Mouse (Mus musculus): ENCODE data around the gene Ttll1. TPM values are rescaled to one million over a fixed set of nuclear protein-coding genes. Genes with fewer than 3 reads are reported as not detected.
"Not testable (repeated sequence)": the region's sequence is repeated elsewhere in the genome, so short reads cannot be mapped to it uniquely, and the experiment has no call there.

The Ttll1 gene
- polyA plus RNA-seq, 1 experiment from 2014 or later = 6.0 TPM

DNA sequence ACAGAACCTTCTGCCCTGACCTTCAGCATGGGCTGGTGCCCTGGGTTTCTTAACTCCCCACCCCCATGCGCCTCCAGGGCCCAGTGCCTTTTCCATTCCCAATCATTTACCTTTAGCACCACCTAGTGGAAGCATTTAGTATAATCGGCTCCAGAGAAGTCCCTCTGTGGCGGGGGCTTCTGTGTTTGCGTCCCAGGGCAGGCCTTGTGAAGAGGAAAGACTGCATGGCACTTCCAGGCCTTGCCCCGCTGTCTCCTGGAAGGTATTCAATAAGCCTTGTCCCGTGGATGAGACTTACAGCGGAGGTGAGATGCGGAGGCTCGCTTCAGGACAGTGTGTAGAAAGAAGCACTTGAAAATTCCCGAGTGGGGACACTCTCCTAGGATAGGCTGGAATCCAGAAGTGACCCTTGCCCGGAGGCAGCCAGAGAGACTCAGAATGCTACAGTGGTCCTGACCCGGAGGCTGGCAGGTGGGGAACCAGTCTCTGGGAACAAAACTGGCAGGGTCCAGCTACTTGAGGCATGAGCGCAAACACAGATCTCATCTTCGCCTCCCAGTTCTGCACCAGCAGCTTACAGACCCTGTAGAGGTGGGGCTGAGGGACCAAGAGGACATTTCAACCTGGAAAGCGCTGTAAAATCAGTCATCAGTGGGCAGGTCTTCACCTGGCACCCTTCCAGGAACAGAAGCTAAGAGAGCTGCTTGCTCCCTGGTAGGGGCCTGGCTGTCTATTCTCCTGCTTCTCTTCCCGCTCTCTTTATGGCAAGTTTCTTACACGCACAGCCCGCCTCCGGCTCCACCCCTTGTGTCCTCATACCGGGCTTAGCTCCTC lies 7.7 kb upstream of the Ttll1 start:
- H3K4me2 ChIP-seq (replicated peaks; ENCODE audit: low read depth) = peak overlapping the region; percentile 51; the same call in 1 of the 2 replicates
- WGBS = 26% methylated on average over 20 of the region's 20 CpGs
- H3K9me3 ChIP-seq (ENCODE audit: control insufficient read depth) = no peaks in the 10 kb centered on the region
- TF ChIP-seq CTCF (IDR thresholded peaks at IDR 0.05; ENCODE audit: low read depth) = peak; percentile 88
- H3K9ac ChIP-seq (ENCODE audit: low read depth, low read length) = no peak overlapping the region
- peak; percentile 41; the same call in 1 of the 2 replicates for ATAC-seq
- H3K36me3 ChIP-seq (ENCODE audit: control insufficient read depth, insufficient read depth) = no peaks in the 10 kb centered on the region
- H3K4me3 ChIP-seq (ENCODE audit: low read depth, low read length) = peak overlapping the region; percentile 7; the same call in 1 of the 2 replicates
- H3K4me1 ChIP-seq (replicated peaks; ENCODE audit: control insufficient read depth, insufficient read depth, low read length) = no peaks in the 10 kb centered on the region
- no peak overlapping the region for H3K27ac ChIP-seq (ENCODE audit: low read depth, low read length)
- no peaks in the 10 kb centered on the region for H3K27me3 ChIP-seq (replicated peaks; ENCODE audit: control insufficient read depth, insufficient read depth, low read length)

DNA sequence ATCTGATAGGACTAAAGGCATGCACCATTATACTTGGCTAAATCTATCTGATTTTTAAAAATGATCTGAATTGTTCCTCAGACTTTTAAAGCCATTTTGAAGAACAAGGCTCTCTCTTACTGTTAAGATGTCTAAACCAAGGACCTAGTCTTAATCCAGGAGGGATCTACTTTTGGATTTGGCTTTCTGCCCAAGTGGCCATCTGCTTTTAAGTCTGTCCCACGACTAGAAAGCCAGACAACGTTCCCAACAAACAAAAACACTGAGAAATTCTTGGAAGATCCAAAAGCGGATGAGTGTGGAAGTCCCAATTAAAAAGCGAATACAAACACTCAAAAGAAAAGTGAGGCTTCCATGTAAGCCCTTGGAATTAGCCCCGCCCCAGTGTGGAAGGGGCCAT lies 4.3 kb upstream of the Ttll1 start:
- ATAC-seq = no peak
- Histone ChIP-seq H3K9ac (ENCODE audit: low read depth, low read length) (no peak overlapping the region), H3K9me3 (ENCODE audit: control insufficient read depth) (no peaks in the 10 kb centered on the region), H3K27ac (ENCODE audit: low read depth, low read length) (no peak overlapping the region), H3K27me3 (replicated peaks; ENCODE audit: control insufficient read depth, insufficient read depth, low read length) (no peaks in the 10 kb centered on the region), H3K36me3 (ENCODE audit: control insufficient read depth, insufficient read depth) (no peaks in the 10 kb centered on the region), H3K4me3 (ENCODE audit: low read depth, low read length) (no peak overlapping the region), H3K4me2 (replicated peaks; ENCODE audit: low read depth) (no peak overlapping the region), H3K4me1 (replicated peaks; ENCODE audit: control insufficient read depth, insufficient read depth, low read length) (0 out of 2 replicates have a peak, but pooled peaks cover 5% of the 10 kb centered on the region)
- 60% methylated on average over 5 of the region's 5 CpGs for WGBS
- TF ChIP-seq CTCF (IDR thresholded peaks at IDR 0.05; ENCODE audit: low read depth) = no peak

DNA sequence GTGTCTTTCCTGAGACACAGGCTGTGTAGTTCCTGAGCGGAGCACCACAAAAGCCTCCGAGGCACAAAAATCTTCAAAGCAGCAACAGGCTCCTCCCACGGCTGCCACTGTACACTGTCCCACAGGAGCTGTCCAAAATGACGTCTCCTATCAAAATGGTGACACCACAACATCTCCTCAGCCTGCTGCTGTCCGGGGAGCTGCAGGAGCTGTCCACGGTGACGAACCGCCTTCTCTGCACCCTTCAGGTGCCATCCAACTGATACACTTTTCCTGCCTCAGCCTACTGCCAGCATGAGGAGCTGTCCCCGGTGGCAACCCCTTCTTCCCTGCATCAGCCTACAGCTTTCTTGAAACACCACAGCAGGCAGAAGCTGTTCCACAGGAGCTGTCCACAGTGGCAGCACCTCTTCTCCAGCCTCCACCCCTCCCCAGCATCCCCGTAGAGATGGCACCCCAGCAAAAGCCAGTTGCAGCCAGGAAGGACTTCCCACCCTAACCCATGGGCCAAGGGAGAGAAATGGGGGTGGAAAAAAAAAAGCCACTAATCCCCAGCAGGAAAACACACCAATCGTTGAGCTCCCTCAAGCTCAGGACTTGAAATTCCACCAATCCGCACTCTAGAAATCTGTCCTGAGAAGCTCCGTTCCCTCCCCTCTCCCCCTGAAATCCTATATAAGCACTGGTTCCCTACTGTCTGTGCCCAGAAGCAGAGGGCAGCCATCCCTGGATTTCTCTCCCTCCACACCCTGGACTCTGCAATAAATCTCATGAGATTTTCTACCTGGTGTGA lies 2.0 kb upstream of the Ttll1 start:
- Histone ChIP-seq H3K27me3 (replicated peaks; ENCODE audit: control insufficient read depth, insufficient read depth, low read length) (no peaks in the 10 kb centered on the region), H3K27ac (ENCODE audit: low read depth, low read length) (no peak overlapping the region), H3K9me3 (ENCODE audit: control insufficient read depth) (no peaks in the 10 kb centered on the region), H3K4me1 (replicated peaks; ENCODE audit: control insufficient read depth, insufficient read depth, low read length) (0 out of 2 replicates have a peak, but pooled peaks cover 5% of the 10 kb centered on the region), H3K9ac (ENCODE audit: low read depth, low read length) (no peak overlapping the region), H3K36me3 (ENCODE audit: control insufficient read depth, insufficient read depth) (no peaks in the 10 kb centered on the region), H3K4me3 (ENCODE audit: low read depth, low read length) (no peak overlapping the region), H3K4me2 (replicated peaks; ENCODE audit: low read depth) (no peak overlapping the region)
- TF ChIP-seq CTCF (IDR thresholded peaks at IDR 0.05; ENCODE audit: low read depth) = no peak
- 62% methylated on average over 13 of the region's 13 CpGs for WGBS
- ATAC-seq = no peak

DNA sequence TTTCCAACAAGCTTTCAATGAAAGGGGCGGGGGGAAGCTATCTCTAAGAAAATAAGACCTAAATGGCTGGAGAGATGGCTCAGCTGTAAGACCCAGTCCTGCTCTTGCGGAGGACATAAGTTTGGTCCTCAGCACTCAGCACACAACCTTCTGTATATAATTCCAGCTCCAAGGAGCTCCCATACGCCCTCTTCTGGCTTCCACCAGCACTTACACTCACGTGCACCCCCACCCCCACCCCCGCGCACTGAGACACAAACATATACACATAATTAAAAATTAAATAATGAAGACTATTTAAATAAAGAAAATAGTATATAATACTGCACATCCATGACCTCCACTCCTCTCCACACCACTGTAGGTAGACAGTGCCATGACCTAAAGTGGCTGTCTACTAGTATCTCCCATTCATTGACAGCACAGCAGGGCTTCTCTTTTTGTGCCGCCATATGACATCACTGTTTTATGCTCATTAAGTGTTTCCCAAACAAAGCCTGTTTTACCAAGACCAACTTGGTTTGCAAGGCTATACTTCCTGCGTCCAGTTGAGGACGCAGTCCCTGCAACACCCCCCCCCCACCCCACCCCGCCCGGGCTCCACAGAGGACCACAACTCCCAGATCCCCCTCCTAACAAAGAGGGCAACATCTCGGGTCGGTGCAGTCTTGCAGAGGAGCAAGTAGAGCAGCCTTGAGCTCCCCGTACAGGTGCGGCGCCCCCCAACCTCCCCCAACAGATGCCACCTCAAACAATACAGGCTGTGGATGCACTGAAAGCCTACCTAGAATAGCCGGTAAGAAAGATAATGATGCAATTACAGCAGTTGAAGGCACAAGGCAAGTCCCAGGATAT lies 516 bp downstream of the Ttll1 start:
- peak; percentile 33 for TF ChIP-seq CTCF (IDR thresholded peaks at IDR 0.05; ENCODE audit: low read depth)

DNA sequence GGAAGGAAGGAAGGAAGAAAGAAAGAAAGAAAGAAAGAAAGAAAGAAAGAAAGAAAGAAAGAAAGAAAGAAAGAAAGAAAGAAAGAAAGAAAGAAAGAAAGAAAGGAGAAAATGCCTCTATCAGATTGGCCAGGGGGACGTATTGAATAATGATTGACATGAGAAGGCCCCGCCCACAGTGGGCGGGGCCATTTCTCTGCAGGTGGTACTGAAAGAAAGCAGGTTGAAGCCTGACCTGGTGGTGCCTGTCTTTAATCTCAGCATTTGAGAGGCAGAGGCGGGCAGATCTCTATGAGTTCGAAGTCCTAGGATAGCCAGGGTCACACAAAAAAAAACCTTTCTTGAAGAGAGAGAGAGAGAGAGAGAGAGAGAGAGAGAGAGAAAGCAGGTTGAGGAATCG lies 9.2 kb downstream of the Ttll1 start:
- ATAC-seq; H3K4me3 ChIP-seq (ENCODE audit: low read depth, low read length); H3K9ac ChIP-seq (ENCODE audit: low read depth, low read length); H3K4me2 ChIP-seq (replicated peaks; ENCODE audit: low read depth); H3K27ac ChIP-seq (ENCODE audit: low read depth, low read length); H3K27me3 ChIP-seq (replicated peaks; ENCODE audit: control insufficient read depth, insufficient read depth, low read length); H3K9me3 ChIP-seq (ENCODE audit: control insufficient read depth); H3K4me1 ChIP-seq (replicated peaks; ENCODE audit: control insufficient read depth, insufficient read depth, low read length): not testable (repeated sequence)
- peaks cover 11% of the 10 kb centered on the region; the same call in 1 of the 2 replicates for H3K36me3 ChIP-seq (ENCODE audit: control insufficient read depth, insufficient read depth)
- WGBS = 79% methylated on average over 6 of the region's 6 CpGs

More for the DNA sequence above, 516 bp downstream of the Ttll1 start:
- no peaks in the 10 kb centered on the region for H3K9me3 ChIP-seq (ENCODE audit: control insufficient read depth)
- no peaks in the 10 kb centered on the region for H3K27me3 ChIP-seq (replicated peaks; ENCODE audit: control insufficient read depth, insufficient read depth, low read length)
- no peak overlapping the region for H3K27ac ChIP-seq (ENCODE audit: low read depth, low read length)
- WGBS = 25% methylated on average over 17 of the region's 17 CpGs
- H3K4me2 ChIP-seq (replicated peaks; ENCODE audit: low read depth) = peak overlapping the region; percentile 93
- no peaks in the 10 kb centered on the region for H3K36me3 ChIP-seq (ENCODE audit: control insufficient read depth, insufficient read depth)
- 0 out of 2 replicates have a peak, but pooled peaks cover 5% of the 10 kb centered on the region for H3K4me1 ChIP-seq (replicated peaks; ENCODE audit: control insufficient read depth, insufficient read depth, low read length)
- H3K9ac ChIP-seq (ENCODE audit: low read depth, low read length) = 0 out of 2 replicates have a peak overlapping the region, but pooled peaks have one; percentile 34
- ATAC-seq = no peak; the same call in 1 of the 2 replicates
- H3K4me3 ChIP-seq (ENCODE audit: low read depth, low read length) = peak overlapping the region; percentile 51
